8 mouse cellular contexts compared by ENCODE assay signal in genomic region chr19:53809185-53809861, GRCm38 (mm10).
DNase-seq lines count a peak whose midpoint lies in the region; ATAC-seq lines count a peak whose summit lies in the region.

No protein-coding gene starts in this region.

- ATAC-seq in megakaryocyte progenitor cell, adult 5-6 weeks (replicated peaks; ENCODE audit: poor library complexity) = peak; percentile 56

- peak; percentile 52 for DNase-seq in layer of hippocampus, adult 11-12 months (ENCODE audit: low spot score)
- DNase-seq in layer of hippocampus, postnatal 36 days = no peak
- peak; percentile 54 for DNase-seq in T-cell, adult 2 months (ENCODE audit: low spot score)
- DNase-seq in induced T-regulatory cell, adult 2 months (ENCODE audit: low read depth) = peak; percentile 48
- DNase-seq in adrenal gland, adult (ENCODE audit: inconsistent age in 2 of 2, low spot score in 1 of 2) = no peak
- DNase-seq in spleen, postnatal 36 days (ENCODE audit: low spot score in 2 of 2) = no peak
- no peak for DNase-seq in embryo, embryonic 10 days (ENCODE audit: low spot score)

Comparison
In these comparisons a context has a peak if more than half of its experiments do, and no peak if none do; other contexts are left out.
1. DNase-seq: peak in layer of hippocampus, adult 11-12 months (single experiment), T-cell, adult 2 months (single experiment) and induced T-regulatory cell, adult 2 months (single experiment); none in layer of hippocampus, postnatal 36 days (0 of 2), adrenal gland, adult (0 of 2), spleen, postnatal 36 days (0 of 2) and embryo, embryonic 10 days (single experiment).